Mouse (Mus musculus) heart, adult 8-10 months (tissue): ENCODE results near the gene Qrich2. TPM values are rescaled to one million over a fixed set of nuclear protein-coding genes. Genes with fewer than 3 reads are reported as not detected.
"Not testable (repeated sequence)": the region's sequence is repeated elsewhere in the genome, so short reads cannot be mapped to it uniquely, and the experiment has no call there.

ENCODE experiments used
- DNase-seq: peaks from one replicate; pipeline ENCODE4 v3.0.0; 2022; ENCODE audit warnings: low spot score
- total RNA-seq, 4 experiments: library from RNA; stranded (reverse); gene quantifications; 2 replicates each; pipeline ENCODE4 v1.2.4; 2022

Gene Qrich2
- total RNA-seq, 4 experiments from 2014 or later = 0.03 TPM; not detected in 3

GRCm38 (mm10) chr11:116430723-116431427 lies 35.2 kb downstream of the Qrich2 start:
- no peak for DNase-seq

GRCm38 (mm10) chr11:116429862-116430613 lies 36.0 kb downstream of the Qrich2 start:
- DNase-seq = no peak

- DNase-seq = no peak
Observed at GRCm38 (mm10) chr11:116428872-116429859, 36.9 kb downstream of the Qrich2 start.

GRCm38 (mm10) chr11:116426852-116427575 lies 39.0 kb downstream of the Qrich2 start:
- no peak for DNase-seq

GRCm38 (mm10) chr11:116426328-116426727 lies 39.7 kb downstream of the Qrich2 start:
- not testable (repeated sequence) for DNase-seq

- no peak for DNase-seq
Observed at GRCm38 (mm10) chr11:116424621-116425407, 41.2 kb downstream of the Qrich2 start.

GRCm38 (mm10) chr11:116423782-116424620 lies 42.0 kb downstream of the Qrich2 start:
- no peak for DNase-seq

GRCm38 (mm10) chr11:116423214-116423613 lies 42.8 kb downstream of the Qrich2 start:
- DNase-seq = no peak

- no peak for DNase-seq
Observed at GRCm38 (mm10) chr11:116422562-116422961, 43.5 kb downstream of the Qrich2 start.

- DNase-seq = no peak
Observed at GRCm38 (mm10) chr11:116421102-116421501, 44.9 kb downstream of the Qrich2 start.

- DNase-seq = no peak
Observed at GRCm38 (mm10) chr11:116418841-116419462, 47.1 kb downstream of the Qrich2 start.

GRCm38 (mm10) chr11:116418194-116418840 lies 47.7 kb downstream of the Qrich2 start:
- no peak for DNase-seq

GRCm38 (mm10) chr11:116417054-116417453 lies 49.0 kb downstream of the Qrich2 start:
- no peak for DNase-seq

- DNase-seq = peak; percentile 57
Observed at GRCm38 (mm10) chr11:116416196-116416943, 49.7 kb downstream of the Qrich2 start.

- DNase-seq = no peak
Observed at GRCm38 (mm10) chr11:116413631-116414022, 52.4 kb downstream of the Qrich2 start.

GRCm38 (mm10) chr11:116412904-116413630 lies 53.0 kb downstream of the Qrich2 start, which contains the start of gene Rnf157:
Rnf157 (minus strand) TSS chr11:116413032.
- DNase-seq = peak; percentile 72
